8 mouse cellular contexts compared by ENCODE assay signal in genomic region chr15:89128382-89129350, GRCm38 (mm10). TPM values are rescaled to one million over a fixed set of nuclear protein-coding genes. Genes with fewer than 3 reads are reported as not detected.
DNase-seq lines count a peak whose midpoint lies in the region; ATAC-seq and TF ChIP-seq lines count a peak whose summit lies in the region.

Gene Hdac10 (minus strand): TSS chr15:89128700.

- intact Hi-C loops in heart, postnatal 25 days (cut with DNase I) = no loop called here

- peak; percentile 92 for TF ChIP-seq CTCF in G1E (IDR thresholded peaks at IDR 0.05; ENCODE audit: low read depth, low read length)

- peak within 1 kb of the TSS; percentile 80 for H3K9ac ChIP-seq in forebrain, embryonic 16.5 days (replicated peaks; ENCODE audit: low read depth, low read length)
- peak within 1 kb of the TSS; percentile 63 for H3K9ac ChIP-seq in neural tube, embryonic 14.5 days (replicated peaks; ENCODE audit: low read depth, low read length)

- ATAC-seq in G1E (ENCODE audit: extremely low read depth, insufficient number of reproducible peaks, low FRiP score, poor library complexity, severe bottlenecking) = peak; percentile 91
- peak; percentile 86 for ATAC-seq in forebrain, embryonic 16.5 days
- ATAC-seq in neural tube, embryonic 14.5 days (ENCODE audit: low read depth) = peak; percentile 83

- peaks cover 58% of the 10 kb centered on the region for H3K4me1 ChIP-seq in G1E (ENCODE audit: insufficient read depth, low read depth, low read length)
- peaks cover 21% of the 10 kb centered on the region for H3K4me1 ChIP-seq in forebrain, embryonic 16.5 days (replicated peaks; ENCODE audit: control insufficient read depth, insufficient read depth, low read length)
- H3K4me1 ChIP-seq in neural tube, embryonic 14.5 days (ENCODE audit: control insufficient read depth, insufficient read depth, low read length) = peaks cover 20% of the 10 kb centered on the region

- peak within 1 kb of the TSS; percentile 92 for H3K4me2 ChIP-seq in forebrain, embryonic 16.5 days (ENCODE audit: low read length)
- peak within 1 kb of the TSS; percentile 73 for H3K4me2 ChIP-seq in neural tube, embryonic 14.5 days (ENCODE audit: low read depth, low read length)

- no peaks in the 10 kb centered on the region for H3K27me3 ChIP-seq in G1E (ENCODE audit: insufficient read depth, low read length)
- H3K27me3 ChIP-seq in forebrain, embryonic 16.5 days (replicated peaks; ENCODE audit: control insufficient read depth, insufficient read depth, low read length) = no peaks in the 10 kb centered on the region
- no peaks in the 10 kb centered on the region for H3K27me3 ChIP-seq in neural tube, embryonic 14.5 days (ENCODE audit: control insufficient read depth, insufficient read depth, low read length)

- peaks cover 49% of the 10 kb centered on the region for H3K36me3 ChIP-seq in G1E (replicated peaks)
- no peaks in the 10 kb centered on the region for H3K36me3 ChIP-seq in forebrain, embryonic 16.5 days (ENCODE audit: control insufficient read depth, insufficient read depth)
- no peaks in the 10 kb centered on the region; the same call in 1 of the 2 replicates for H3K36me3 ChIP-seq in neural tube, embryonic 14.5 days (ENCODE audit: control insufficient read depth, insufficient read depth, low read length)

- WGBS in forebrain, embryonic 16.5 days = 4% methylated on average over 36 of the region's 36 CpGs
- WGBS in neural tube, embryonic 14.5 days = 4% methylated on average over 36 of the region's 36 CpGs

- H3K27ac ChIP-seq in forebrain, embryonic 16.5 days (ENCODE audit: low read length) = peak within 1 kb of the TSS; percentile 86
- H3K27ac ChIP-seq in neural tube, embryonic 14.5 days (ENCODE audit: low read depth, low read length) = peak within 1 kb of the TSS; percentile 77

- peak; percentile 82 for DNase-seq in G1E (ENCODE audit: low spot score)
- peak; percentile 95 to 96 for DNase-seq in cerebellum, adult 18-20 months
- DNase-seq in heart, postnatal 25 days (ENCODE audit: low spot score) = peak; percentile 79
- DNase-seq in layer of hippocampus, adult 18-20 months (ENCODE audit: low spot score in 2 of 2) = peak; percentile 68 to 91
- peak; percentile 85 to 88 for DNase-seq in lung, adult 18-20 months
- peak; percentile 90 for DNase-seq in testis, postnatal 10 days (ENCODE audit: low spot score)

- H3K9me3 ChIP-seq in G1E (replicated peaks) = no peaks in the 10 kb centered on the region
- H3K9me3 ChIP-seq in forebrain, embryonic 16.5 days (ENCODE audit: control insufficient read depth, low read length) = no peaks in the 10 kb centered on the region
- H3K9me3 ChIP-seq in neural tube, embryonic 14.5 days (ENCODE audit: control insufficient read depth, low read length) = no peaks in the 10 kb centered on the region

- peak within 1 kb of the TSS; percentile 78 for H3K4me3 ChIP-seq in G1E (ENCODE audit: low read depth, low read length)
- peak within 1 kb of the TSS; percentile 78 for H3K4me3 ChIP-seq in forebrain, embryonic 16.5 days (replicated peaks; ENCODE audit: low read length)
- peak within 1 kb of the TSS; percentile 56 for H3K4me3 ChIP-seq in neural tube, embryonic 14.5 days (ENCODE audit: low read depth, low read length)

RNA-seq across cellular contexts. Expression of gene Hdac10, which starts in this region (rescaled TPM):
- 6.8 and 9.3 TPM in 2 replicates for total RNA-seq in G1E (2014; fragmentation: Nextera tagmentation)
- 16.1 and 22.3 TPM in 2 replicates for total RNA-seq in G1E (2017)
- polyA plus RNA-seq in G1E (2012) = 11.5 and 18.3 TPM in 2 replicates
- polyA plus RNA-seq in forebrain, embryonic 16.5 days (2015; fragmentation: Nextera tagmentation; extraction: Ambion mirVana) = 39.5 and 46.0 TPM in 2 replicates
- 1 to 10 TPM; 7.4 to 8.3 TPM for total RNA-seq in heart, postnatal 25 days (2021)
- 10 to 100 TPM; 12.4 to 12.5 TPM for total RNA-seq in layer of hippocampus, adult 18-20 months (2021)
- polyA plus RNA-seq in neural tube, embryonic 14.5 days (2014; fragmentation: Nextera tagmentation; extraction: Ambion mirVana) = 22.1 and 24.9 TPM in 2 replicates

Comparison
In these comparisons a context has a peak if more than half of its experiments do, and no peak if none do; other contexts are left out.
1. Peak in every context shown above with its lines: DNase-seq, ATAC-seq, H3K4me3 ChIP-seq and H3K27ac ChIP-seq.